Mouse (Mus musculus): ENCODE results near the gene Dmc1.

DNA sequence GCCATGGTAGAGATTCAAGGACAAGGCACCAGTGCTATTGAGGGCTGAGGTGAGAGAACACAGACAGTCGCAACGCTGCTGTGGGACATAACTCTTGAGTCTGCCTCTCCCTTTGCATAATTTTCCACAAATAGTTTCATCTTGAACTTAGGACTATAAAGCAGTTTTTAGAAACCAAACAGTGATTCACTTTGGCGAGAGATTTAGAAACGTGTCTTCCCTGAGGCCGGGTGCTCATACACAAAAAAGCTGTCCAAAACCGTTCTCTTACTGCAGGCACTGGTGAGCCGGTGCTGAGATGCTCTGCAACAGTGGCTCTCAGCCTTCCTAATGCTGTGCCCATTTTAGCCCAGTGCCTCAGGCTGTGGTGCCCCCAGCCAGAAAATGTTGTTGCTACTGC lies 3.3 kb upstream of the Dmc1 start:
- TF ChIP-seq POLR2A (IDR thresholded peaks at IDR 0.05; ENCODE audit: low read depth, low read length), result no peak
- TF ChIP-seq CTCF (conservative IDR thresholded peaks at IDR 0.05 in 1 of 2, IDR thresholded peaks at IDR 0.05 in 1 of 2; ENCODE audit: low read depth in 2 of 2, low read length in 2 of 2), result no peak
- TF ChIP-seq USF1 (IDR thresholded peaks at IDR 0.05; ENCODE audit: low read depth, low read length), result no peak
- TF ChIP-seq MEF2A (IDR thresholded peaks at IDR 0.05; ENCODE audit: borderline replicate concordance, low read depth, low read length), result no peak
- no peak for TF ChIP-seq EP300 (IDR thresholded peaks at IDR 0.05; ENCODE audit: low read length)
- TF ChIP-seq RAD21 (IDR thresholded peaks at IDR 0.05; ENCODE audit: low read depth, low read length), result no peak
- no peak for TF ChIP-seq ZMIZ1 (IDR thresholded peaks at IDR 0.05; ENCODE audit: low read depth, low read length)
- no peak for TF ChIP-seq NELFE (IDR thresholded peaks at IDR 0.05; ENCODE audit: low read depth, low read length)
